Mouse (Mus musculus) liver, embryonic 14.5 days (tissue): Measurements from ENCODE around the gene Itga3.

Experiments used
- CTCF ChIP-seq: IDR thresholded peaks from 2 replicates; pipeline ENCODE4 v1.5.1; 2016; ENCODE audit warnings: antibody characterized with exemption, low read depth, control low read depth
- EP300 ChIP-seq: IDR thresholded peaks from 2 replicates; pipeline ENCODE4 v1.6.1; 2016; ENCODE audit warnings: antibody characterized with exemption, low read depth

DNA sequence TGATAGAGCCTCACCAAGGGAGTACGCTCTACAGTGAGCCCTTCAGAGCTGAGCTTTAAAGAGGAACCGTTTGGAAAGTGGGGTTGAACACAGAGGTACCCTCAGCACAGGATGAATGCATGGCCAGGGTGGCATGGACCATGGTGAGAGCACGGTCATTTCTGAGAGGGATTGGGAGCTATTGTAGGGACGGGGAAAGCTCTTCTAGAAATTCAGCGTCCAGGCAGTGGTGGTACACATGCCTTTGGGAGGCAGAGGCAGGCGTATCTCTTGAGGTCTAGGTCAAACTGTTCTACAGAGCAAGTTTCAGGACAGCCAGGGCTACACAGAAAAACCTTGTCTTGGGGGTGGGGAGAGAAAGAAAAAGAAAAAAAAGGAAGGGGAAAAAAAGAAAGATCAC, 79.6 kb downstream of the Itga3 start:
- TF ChIP-seq CTCF, result no peak
- TF ChIP-seq EP300, result no peak
